1 mouse cellular context compared by ENCODE assay signal in the genomic region with DNA sequence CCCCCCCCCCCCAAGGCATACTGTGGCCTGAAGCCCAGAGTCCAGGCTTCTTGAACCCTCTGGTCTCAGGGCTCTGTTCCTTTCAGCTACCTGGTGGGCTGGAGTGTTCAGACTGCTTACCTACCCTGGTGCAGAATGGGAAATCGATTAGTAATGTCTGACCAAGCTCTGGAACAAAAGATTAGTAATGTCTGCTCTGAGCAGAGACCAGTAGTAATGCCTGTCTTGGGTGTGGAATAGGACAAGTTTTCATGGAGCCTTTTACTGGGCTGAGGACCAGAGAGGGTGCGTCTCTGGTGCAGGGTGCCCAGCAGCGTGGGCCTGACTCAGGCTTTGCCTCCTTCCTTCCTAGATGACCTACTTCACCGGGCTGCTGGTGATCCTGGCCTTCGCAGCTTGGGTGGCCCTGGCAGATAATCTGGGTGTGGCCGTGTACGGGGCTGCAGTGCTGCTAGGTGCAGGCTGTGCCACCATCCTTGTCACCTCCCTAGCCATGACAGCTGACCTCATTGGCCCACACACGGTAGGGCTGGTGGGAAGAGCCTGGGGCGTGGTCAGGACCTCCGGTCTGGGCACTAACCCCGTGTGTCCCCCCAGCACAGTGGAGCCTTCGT.
TF ChIP-seq lines count a peak whose summit lies in the region.

No protein-coding gene starts in this region.

TF ChIP-seq in CH12.LX, 34 proteins besides CTCF, POLR2A, EP300 and RAD21:
- TF ChIP-seq NELFE (IDR thresholded peaks at IDR 0.05; ENCODE audit: low read depth, low read length) (no peak), BHLHE40 (IDR thresholded peaks at IDR 0.05; ENCODE audit: low read depth, low read length) (no peak), ZKSCAN1 (IDR thresholded peaks at IDR 0.05; ENCODE audit: borderline replicate concordance, low read depth, low read length) (no peak), TCF12 (IDR thresholded peaks at IDR 0.05; ENCODE audit: low read depth, low read length) (no peak), CHD1 (IDR thresholded peaks at IDR 0.05; ENCODE audit: low read depth, low read length) (no peak), POLR2AphosphoS2 (IDR thresholded peaks at IDR 0.05; ENCODE audit: low read depth, low read length) (no peak), MAFK (IDR thresholded peaks at IDR 0.05; ENCODE audit: insufficient replicate concordance, low read length) (no peak), ZC3H11A (IDR thresholded peaks at IDR 0.05; ENCODE audit: low read depth, low read length) (no peak), USF1 (IDR thresholded peaks at IDR 0.05; ENCODE audit: low read depth, low read length) (no peak), JUND (conservative IDR thresholded peaks at IDR 0.05; ENCODE audit: low read depth, low read length) (no peak), ZNF384 (IDR thresholded peaks at IDR 0.05; ENCODE audit: low read depth, low read length) (no peak), PAX5 (IDR thresholded peaks at IDR 0.05; ENCODE audit: low read length) (no peak), MAX (IDR thresholded peaks at IDR 0.05; ENCODE audit: low read length) (no peak), MEF2A (IDR thresholded peaks at IDR 0.05; ENCODE audit: borderline replicate concordance, low read depth, low read length) (no peak), RCOR1 (conservative IDR thresholded peaks at IDR 0.05; ENCODE audit: low read depth, low read length) (no peak)
